Mouse (Mus musculus) ES-CJ7 (cell line): ENCODE results near the gene Ppm1h.

ENCODE experiments used
- DNase-seq: peaks from one replicate; pipeline ENCODE4 v3.0.0; 2011; ENCODE audit warnings: low read depth, low spot score

The Ppm1h gene

GRCm38 (mm10) chr10:122768893-122769341, 90.4 kb downstream of the Ppm1h start:
- DNase-seq = no peak

- no peak for DNase-seq
Observed at GRCm38 (mm10) chr10:122770337-122770736, 91.8 kb downstream of the Ppm1h start.

GRCm38 (mm10) chr10:122770987-122771386, 92.4 kb downstream of the Ppm1h start:
- no peak for DNase-seq

GRCm38 (mm10) chr10:122774169-122774568, 95.6 kb downstream of the Ppm1h start:
- no peak for DNase-seq

- DNase-seq = no peak
Observed at GRCm38 (mm10) chr10:122777436-122777835, 98.9 kb downstream of the Ppm1h start.

GRCm38 (mm10) chr10:122777939-122778655, 99.5 kb downstream of the Ppm1h start:
- no peak for DNase-seq

- no peak for DNase-seq
Observed at GRCm38 (mm10) chr10:122779351-122779750, 100.8 kb downstream of the Ppm1h start.

- no peak for DNase-seq
Observed at GRCm38 (mm10) chr10:122782755-122783154, 104.2 kb downstream of the Ppm1h start.

- DNase-seq = no peak
Observed at GRCm38 (mm10) chr10:122789648-122790170, 111.1 kb downstream of the Ppm1h start.

GRCm38 (mm10) chr10:122792021-122792966, 113.7 kb downstream of the Ppm1h start:
- peak; percentile 38 for DNase-seq

- DNase-seq = no peak
Observed at GRCm38 (mm10) chr10:122793193-122793592, 114.6 kb downstream of the Ppm1h start.

GRCm38 (mm10) chr10:122794187-122794850, 115.8 kb downstream of the Ppm1h start:
- peak; percentile 95 for DNase-seq

- DNase-seq = peak; percentile 66
Observed at GRCm38 (mm10) chr10:122797955-122798354, 119.4 kb downstream of the Ppm1h start.

- DNase-seq = no peak
Observed at GRCm38 (mm10) chr10:122800003-122800731, 121.6 kb downstream of the Ppm1h start.

GRCm38 (mm10) chr10:122800732-122801110, 122.2 kb downstream of the Ppm1h start:
- DNase-seq = no peak

GRCm38 (mm10) chr10:122802218-122802617, 123.7 kb downstream of the Ppm1h start:
- DNase-seq = no peak

- peak; percentile 81 for DNase-seq
Observed at GRCm38 (mm10) chr10:122802901-122803300, 124.3 kb downstream of the Ppm1h start.

- peak; percentile 80 for DNase-seq
Observed at GRCm38 (mm10) chr10:122803906-122804305, 125.3 kb downstream of the Ppm1h start.

GRCm38 (mm10) chr10:122805866-122806265, 127.3 kb downstream of the Ppm1h start:
- peak; percentile 20 for DNase-seq

- DNase-seq = peak; percentile 75
Observed at GRCm38 (mm10) chr10:122807127-122808105, 128.9 kb downstream of the Ppm1h start.
